Mouse (Mus musculus) duodenum, adult 2 months (tissue): Measurements from ENCODE around the gene Dqx1. TPM values are rescaled to one million over a fixed set of nuclear protein-coding genes. Genes with fewer than 3 reads are reported as not detected.

Experiments used
- polyA plus RNA-seq: library from polyadenylated mRNA; depleted of rRNA; stranded (reverse); fragments of >200 nt; gene quantifications from 2 replicates; pipeline ENCODE4 v1.2.3, GENCODE M21; 2012; ENCODE audit warnings: low replicate concordance; rRNA removed

The Dqx1 gene
- 38.3 and 46.4 TPM in 2 replicates for polyA plus RNA-seq

GRCm38 (mm10) chr6:83057790-83058189, at the start of gene Dqx1:
Gene Dqx1 (plus strand): TSS chr6:83057844.

GRCm38 (mm10) chr6:83033249-83034185, 24.1 kb upstream of the Dqx1 start, which contains the start of the genes Dok1 and Loxl3:
Gene Dok1 (minus strand): TSS chr6:83033471.
Gene Loxl3 (plus strand): TSS chr6:83034173.

GRCm38 (mm10) chr6:83054074-83054851, 3.4 kb upstream of the Dqx1 start, which contains the start of gene Aup1:
Gene Aup1 (plus strand): TSS chr6:83054521.

GRCm38 (mm10) chr6:83054871-83055431, 2.7 kb upstream of the Dqx1 start, which contains the start of gene Htra2:
Gene Htra2 (minus strand): TSS chr6:83055273.

GRCm38 (mm10) chr6:83070247-83070310, 12.4 kb downstream of the Dqx1 start, which contains the start of gene Tlx2:
Gene Tlx2 (minus strand): TSS chr6:83070293.

GRCm38 (mm10) chr6:83077630-83078323, 20.1 kb downstream of the Dqx1 start, which contains the start of gene Pcgf1:
Gene Pcgf1 (plus strand): TSS chr6:83077869.

GRCm38 (mm10) chr6:83086121-83087035, 28.7 kb downstream of the Dqx1 start, which contains the start of gene Lbx2:
Gene Lbx2 (plus strand): TSS chr6:83086367.

GRCm38 (mm10) chr6:83101316-83101687, 43.7 kb downstream of the Dqx1 start, which contains the start of the genes Ccdc142 and Gm42688:
Gene Ccdc142 (plus strand): TSS chr6:83101601.
Gene Gm42688 (plus strand): TSS chr6:83101617.

GRCm38 (mm10) chr6:83108762-83109668, 51.4 kb downstream of the Dqx1 start, which contains the start of gene Mrpl53:
Gene Mrpl53 (plus strand): TSS chr6:83109040.

GRCm38 (mm10) chr6:83115011-83115671, 57.5 kb downstream of the Dqx1 start, which contains the start of gene Mogs:
Gene Mogs (plus strand): TSS chr6:83115496.

Other genes with a start within 250 kb of the Dqx1 start
- gene Sema4f, start 118.1 kb upstream of the Dqx1 start, polyA plus RNA-seq = 0.37 and 0.41 TPM in 2 replicates
- gene M1ap, start 110.9 kb upstream of the Dqx1 start, polyA plus RNA-seq = 0.46 TPM in 1 of 2 replicates, not detected in the other
- gene Dok1, start 24.4 kb upstream of the Dqx1 start, polyA plus RNA-seq = 5.2 and 5.9 TPM in 2 replicates
- 0.98 and 1.3 TPM in 2 replicates for gene Loxl3, start 23.7 kb upstream of the Dqx1 start, polyA plus RNA-seq
- gene Aup1, start 3.3 kb upstream of the Dqx1 start, polyA plus RNA-seq = 823 and 950 TPM in 2 replicates
- gene Htra2, start 2.6 kb upstream of the Dqx1 start, polyA plus RNA-seq = 24.9 and 33.2 TPM in 2 replicates
- 6.0 and 9.6 TPM in 2 replicates for gene Tlx2, start 12.4 kb downstream of the Dqx1 start, polyA plus RNA-seq
- gene Pcgf1, start 20.0 kb downstream of the Dqx1 start, polyA plus RNA-seq = 6.3 and 8.7 TPM in 2 replicates
- 1.1 and 1.3 TPM in 2 replicates for gene Lbx2, start 28.5 kb downstream of the Dqx1 start, polyA plus RNA-seq
- 10.7 and 21.4 TPM in 2 replicates for gene Ccdc142, start 43.8 kb downstream of the Dqx1 start, polyA plus RNA-seq
- 5.3 and 7.2 TPM in 2 replicates for gene Gm42688, start 43.8 kb downstream of the Dqx1 start, polyA plus RNA-seq
- gene Mrpl53, start 51.2 kb downstream of the Dqx1 start, polyA plus RNA-seq = 55.7 and 58.1 TPM in 2 replicates
- gene Mogs, start 57.7 kb downstream of the Dqx1 start, polyA plus RNA-seq = 51.8 and 63.1 TPM in 2 replicates
- gene Wbp1, start 63.7 kb downstream of the Dqx1 start, polyA plus RNA-seq = 246 and 297 TPM in 2 replicates
- 48.4 and 118 TPM in 2 replicates for gene Ino80b, start 67.6 kb downstream of the Dqx1 start, polyA plus RNA-seq
- gene Rtkn, start 77.6 kb downstream of the Dqx1 start, polyA plus RNA-seq = 115 and 204 TPM in 2 replicates
- 1.0 and 1.3 TPM in 2 replicates for gene Wdr54, start 98.6 kb downstream of the Dqx1 start, polyA plus RNA-seq
- gene 1700003E16Rik, start 98.6 kb downstream of the Dqx1 start, polyA plus RNA-seq = 0.15 and 0.22 TPM in 2 replicates
- gene Dctn1, start 108.1 kb downstream of the Dqx1 start, polyA plus RNA-seq = 119 and 175 TPM in 2 replicates
- gene Slc4a5, start 162.0 kb downstream of the Dqx1 start, polyA plus RNA-seq = 31.0 and 32.6 TPM in 2 replicates